ENCODE assay signal across 8 mouse cellular contexts in the genomic region with DNA sequence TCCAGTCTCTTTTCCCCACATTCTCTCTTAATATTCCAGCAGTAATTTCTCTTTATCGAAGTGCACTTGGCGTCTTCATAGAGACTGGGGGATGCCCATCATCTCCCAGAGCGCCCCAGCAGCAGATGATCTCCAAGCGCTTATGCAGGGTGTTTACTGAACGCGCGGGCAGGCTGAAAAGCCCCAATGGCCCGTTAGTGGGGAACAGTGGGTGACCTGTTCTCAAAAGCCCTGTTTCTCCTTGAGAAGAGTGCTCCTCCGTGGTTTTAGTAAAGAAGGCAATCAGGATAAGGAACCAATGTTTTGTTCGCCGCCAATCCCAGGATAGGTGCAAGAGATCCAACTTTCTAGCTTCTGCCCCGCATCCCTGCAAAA. TPM values are rescaled to one million over a fixed set of nuclear protein-coding genes. Genes with fewer than 3 reads are reported as not detected.
A peak's percentile ranks its signal among the peaks of the same experiment; 100 is the strongest.
DNase-seq lines count a peak whose midpoint lies in the region; ATAC-seq and TF ChIP-seq lines count a peak whose summit lies in the region.

No protein-coding gene starts in this region.

- no peaks in the 10 kb centered on the region for H3K36me3 ChIP-seq in lung, postnatal 0 days (ENCODE audit: insufficient read depth, low read length)
- no peaks in the 10 kb centered on the region for H3K36me3 ChIP-seq in limb, embryonic 10.5 days
- no peaks in the 10 kb centered on the region for H3K36me3 ChIP-seq in stomach, embryonic 15.5 days

- WGBS in lung, postnatal 0 days: 16% methylated on average over 12 of the region's 12 CpGs
- WGBS in limb, embryonic 10.5 days: 19% methylated on average over 12 of the region's 12 CpGs
- WGBS in stomach, embryonic 15.5 days: 14% methylated on average over 12 of the region's 12 CpGs

- H3K27ac ChIP-seq in lung, postnatal 0 days (ENCODE audit: low read length): no peak overlapping the region
- no peak overlapping the region for H3K27ac ChIP-seq in limb, embryonic 10.5 days
- H3K27ac ChIP-seq in stomach, embryonic 15.5 days: no peak overlapping the region

- H3K4me3 ChIP-seq in lung, postnatal 0 days (ENCODE audit: low read depth, low read length): peak overlapping the region; percentile 52
- peak overlapping the region; percentile 74 for H3K4me3 ChIP-seq in limb, embryonic 10.5 days
- H3K4me3 ChIP-seq in stomach, embryonic 15.5 days (replicated peaks): peak overlapping the region; percentile 59

- no peaks in the 10 kb centered on the region for H3K4me1 ChIP-seq in lung, postnatal 0 days (ENCODE audit: insufficient read depth, low read depth, low read length)
- peaks cover 15% of the 10 kb centered on the region for H3K4me1 ChIP-seq in limb, embryonic 10.5 days
- peaks cover 11% of the 10 kb centered on the region; the same call in 1 of the 2 replicates for H3K4me1 ChIP-seq in stomach, embryonic 15.5 days

- no peak overlapping the region for H3K9ac ChIP-seq in lung, postnatal 0 days (replicated peaks; ENCODE audit: low read depth)
- no peak overlapping the region for H3K9ac ChIP-seq in stomach, embryonic 15.5 days

- peaks cover 3% of the 10 kb centered on the region; the same call in 1 of the 2 replicates for H3K27me3 ChIP-seq in lung, postnatal 0 days (replicated peaks; ENCODE audit: insufficient read depth, low read length)
- peaks cover 52% of the 10 kb centered on the region for H3K27me3 ChIP-seq in limb, embryonic 10.5 days (ENCODE audit: low read depth, poor library complexity, severe bottlenecking)
- peaks cover 23% of the 10 kb centered on the region for H3K27me3 ChIP-seq in stomach, embryonic 15.5 days (replicated peaks)

- ATAC-seq in lung, postnatal 0 days: no peak
- ATAC-seq in stomach, embryonic 15.5 days (ENCODE audit: insufficient read depth, low FRiP score, low read depth): no peak

- peak overlapping the region; percentile 87 for H3K4me2 ChIP-seq in lung, postnatal 0 days (replicated peaks; ENCODE audit: low read depth, low read length)
- peak overlapping the region; percentile 95 for H3K4me2 ChIP-seq in stomach, embryonic 15.5 days

- TF ChIP-seq CTCF in lung, postnatal 0 days (IDR thresholded peaks at IDR 0.05): no peak

- no peak for TF ChIP-seq EP300 in lung, postnatal 0 days (IDR thresholded peaks at IDR 0.05)

- no peaks in the 10 kb centered on the region for H3K9me3 ChIP-seq in lung, postnatal 0 days (ENCODE audit: low read length)
- H3K9me3 ChIP-seq in limb, embryonic 10.5 days (replicated peaks): no peaks in the 10 kb centered on the region
- H3K9me3 ChIP-seq in stomach, embryonic 15.5 days: no peaks in the 10 kb centered on the region

- peak; percentile 13 for DNase-seq in embryo, embryonic 10.5 days (ENCODE audit: low spot score)
- DNase-seq in embryo, embryonic 9.5 days (ENCODE audit: extremely low spot score): no peak
- no peak for DNase-seq in lung, postnatal 0 days (ENCODE audit: low spot score)
- DNase-seq in lung, adult 18-20 months: no peak
- no peak for DNase-seq in limb, embryonic 10.5 days (ENCODE audit: low spot score)
- DNase-seq in thymus, postnatal 10 days (ENCODE audit: low spot score in 2 of 2): no peak
- DNase-seq in spleen, adult 12 weeks (ENCODE audit: low spot score): no peak

RNA-seq across cellular contexts. Expression of a gene that starts 0.9 kb away (rescaled TPM):
- polyA plus RNA-seq in lung, postnatal 0 days (2015; fragmentation: Nextera tagmentation; extraction: Ambion mirVana): 1.2 and 1.7 TPM in 2 replicates
- 5.1 and 6.4 TPM in 2 replicates for polyA plus RNA-seq in limb, embryonic 10.5 days (2016; fragmentation: Nextera tagmentation; extraction: Ambion mirVana)
- polyA plus RNA-seq in stomach, embryonic 15.5 days (2015; fragmentation: Nextera tagmentation; extraction: Ambion mirVana): 3.6 and 4.3 TPM in 2 replicates
